In the genomic region with DNA sequence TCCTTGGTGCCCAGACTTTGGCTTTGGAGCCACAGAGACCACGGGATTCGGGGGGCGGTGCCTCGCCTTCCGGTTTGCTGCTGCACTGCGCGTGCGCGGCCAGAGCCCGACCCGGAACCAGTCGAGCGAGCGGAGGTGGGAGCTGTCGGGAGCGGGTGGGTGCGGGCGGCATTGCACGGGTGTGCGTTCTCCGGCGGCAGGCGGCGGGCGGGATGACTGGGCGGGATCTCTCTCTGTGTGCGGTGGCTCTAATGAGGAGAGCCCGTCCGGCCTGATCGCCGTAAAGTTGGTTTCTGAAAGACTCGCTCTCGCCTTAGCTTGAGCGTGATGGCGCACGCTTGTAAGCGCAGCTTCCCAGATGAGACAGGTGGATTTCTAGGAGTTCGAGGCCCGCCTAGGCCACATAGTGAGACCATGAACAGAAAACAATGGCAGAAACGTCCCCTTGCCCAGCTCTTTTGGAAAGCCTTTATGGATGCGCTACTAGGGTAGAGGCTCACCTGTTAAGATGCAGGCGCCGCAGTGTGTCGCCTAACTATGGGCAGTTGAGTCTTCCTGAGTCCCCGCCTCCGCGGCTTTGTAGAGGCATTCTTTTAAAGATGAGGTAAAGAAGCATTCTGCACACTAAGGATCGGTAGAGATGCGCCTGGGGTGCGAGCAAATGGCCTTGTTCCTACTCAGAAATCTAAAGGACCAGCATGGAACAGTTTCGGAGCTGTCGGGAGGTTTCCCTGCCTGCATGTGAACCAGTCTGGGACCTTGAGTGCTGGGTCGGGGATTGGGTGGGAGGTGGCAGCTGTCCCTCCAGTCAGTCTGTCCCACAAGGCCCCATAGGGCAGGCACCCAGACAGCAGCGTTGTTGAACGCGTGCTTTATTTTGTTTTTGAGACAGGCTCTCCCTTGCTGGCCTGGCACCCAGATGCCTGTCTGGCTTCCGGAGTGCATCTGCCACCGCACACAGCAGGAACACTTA, we compare ENCODE assay signal across 8 mouse cellular contexts. TPM values are rescaled to one million over a fixed set of nuclear protein-coding genes. Genes with fewer than 3 reads are reported as not detected.
DNase-seq lines count a peak whose midpoint lies in the region; ATAC-seq and TF ChIP-seq lines count a peak whose summit lies in the region.

A gene (plus strand): TSS at position 108 of the 973 bp plus-strand sequence.

- H3K9ac ChIP-seq in heart, embryonic 11.5 days (ENCODE audit: low read depth, low read length) = peak within 1 kb of the TSS; percentile 80
- H3K9ac ChIP-seq in kidney, embryonic 16.5 days (replicated peaks; ENCODE audit: low read length) = peak within 1 kb of the TSS; percentile 85
- peak within 1 kb of the TSS; percentile 79 for H3K9ac ChIP-seq in liver, adult 2 months (ENCODE audit: low read depth, low read length)

- H3K4me3 ChIP-seq in heart, embryonic 11.5 days (ENCODE audit: low read depth, low read length) = peak within 1 kb of the TSS; percentile 80
- H3K4me3 ChIP-seq in kidney, embryonic 16.5 days (ENCODE audit: low read length) = peak within 1 kb of the TSS; percentile 86
- peak within 1 kb of the TSS; percentile 84 for H3K4me3 ChIP-seq in liver, adult 2 months (ENCODE audit: insufficient read depth, low read depth, low read length)
- H3K4me3 ChIP-seq in myocyte = peak within 1 kb of the TSS; percentile 76

- peaks cover 9% of the 10 kb centered on the region for H3K4me1 ChIP-seq in heart, embryonic 11.5 days (ENCODE audit: control insufficient read depth, insufficient read depth, low read length)
- peaks cover 9% of the 10 kb centered on the region for H3K4me1 ChIP-seq in kidney, embryonic 16.5 days (ENCODE audit: insufficient read depth, low read length)
- peaks cover 5% of the 10 kb centered on the region for H3K4me1 ChIP-seq in liver, adult 2 months (ENCODE audit: control insufficient read depth, insufficient read depth, low read length)

- H3K4me2 ChIP-seq in heart, embryonic 11.5 days = peak within 1 kb of the TSS; percentile 85
- peak within 1 kb of the TSS; percentile 96 for H3K4me2 ChIP-seq in kidney, embryonic 16.5 days (replicated peaks; ENCODE audit: low read depth, low read length)
- H3K4me2 ChIP-seq in myocyte (ENCODE audit: low read depth) = peak within 1 kb of the TSS; percentile 86

- no peaks in the 10 kb centered on the region for H3K9me3 ChIP-seq in heart, embryonic 11.5 days (replicated peaks; ENCODE audit: control insufficient read depth, low read length)
- no peaks in the 10 kb centered on the region for H3K9me3 ChIP-seq in kidney, embryonic 16.5 days (ENCODE audit: low read length)

- no peaks in the 10 kb centered on the region for H3K79me2 ChIP-seq in liver, adult 2 months (ENCODE audit: control insufficient read depth, insufficient read depth, low read length)
- no peaks in the 10 kb centered on the region for H3K79me2 ChIP-seq in myocyte (ENCODE audit: control insufficient read depth, insufficient read depth)

- H3K27me3 ChIP-seq in heart, embryonic 11.5 days (ENCODE audit: control insufficient read depth, insufficient read depth, low read length) = no peaks in the 10 kb centered on the region
- no peaks in the 10 kb centered on the region for H3K27me3 ChIP-seq in kidney, embryonic 16.5 days (ENCODE audit: insufficient read depth, low read length)
- H3K27me3 ChIP-seq in liver, adult 2 months (ENCODE audit: control insufficient read depth, insufficient read depth, low read length) = no peaks in the 10 kb centered on the region
- H3K27me3 ChIP-seq in myocyte (ENCODE audit: control insufficient read depth, insufficient read depth, insufficient read length) = no peaks in the 10 kb centered on the region
- H3K27me3 ChIP-seq in splenic B cell, adult 2 months (ENCODE audit: control insufficient read depth, insufficient read depth, low read length, poor library complexity, severe bottlenecking) = no peaks in the 10 kb centered on the region

- TF ChIP-seq POLR2A in liver, adult 2 months (IDR thresholded peaks at IDR 0.05; ENCODE audit: extremely low read depth, insufficient read depth, low read length) = peak; percentile 87; the same call in 1 of the 2 replicates
- peak; percentile 94 for TF ChIP-seq POLR2A in myocyte (IDR thresholded peaks at IDR 0.05; ENCODE audit: insufficient read length, low read depth)

- no peak for TF ChIP-seq CTCF in liver, adult 2 months (IDR thresholded peaks at IDR 0.05; ENCODE audit: low read depth, low read length)

- H3ac ChIP-seq in myocyte (ENCODE audit: control insufficient read depth, insufficient read length) = peak within 1 kb of the TSS; percentile 22

- DNase-seq in B cell, adult 2 months = peak; percentile 91
- peak; percentile 96 for DNase-seq in brain, adult 2 months (ENCODE audit: low read depth, low spot score)
- DNase-seq in liver, adult 2 months (ENCODE audit: extremely low read depth, low read depth, low spot score) = peak; percentile 72
- peak; percentile 92 for DNase-seq in splenic B cell, adult 2 months (ENCODE audit: low read depth, low spot score)

- peak within 1 kb of the TSS; percentile 73; the same call in 1 of the 2 replicates for H3K27ac ChIP-seq in heart, embryonic 11.5 days (ENCODE audit: low read depth, low read length)
- peak within 1 kb of the TSS; percentile 84 for H3K27ac ChIP-seq in kidney, embryonic 16.5 days (ENCODE audit: low read length)
- H3K27ac ChIP-seq in liver, adult 2 months (replicated peaks; ENCODE audit: insufficient read depth, low read depth, low read length) = peak within 1 kb of the TSS; percentile 67

- H3K36me3 ChIP-seq in heart, embryonic 11.5 days (ENCODE audit: control insufficient read depth, insufficient read depth, low read length) = peaks cover 8% of the 10 kb centered on the region
- H3K36me3 ChIP-seq in kidney, embryonic 16.5 days (ENCODE audit: insufficient read depth, low read length) = peaks cover 8% of the 10 kb centered on the region; the same call in 1 of the 2 replicates
- no peaks in the 10 kb centered on the region; the same call in 1 of the 2 replicates for H3K36me3 ChIP-seq in liver, adult 2 months (ENCODE audit: control insufficient read depth, insufficient read depth, low read length)
- peaks cover 5% of the 10 kb centered on the region for H3K36me3 ChIP-seq in myocyte (ENCODE audit: control insufficient read depth, insufficient read depth)
- H3K36me3 ChIP-seq in splenic B cell, adult 2 months (ENCODE audit: control insufficient read depth, insufficient read depth, low read length, poor library complexity, severe bottlenecking) = 0 out of 2 replicates have a peak, but pooled peaks cover 1% of the 10 kb centered on the region

- ATAC-seq in erythroblast, adult 5-6 weeks (replicated peaks; ENCODE audit: low FRiP score, poor library complexity, severe bottlenecking) = peak; percentile 95
- peak; percentile 90 for ATAC-seq in heart, embryonic 11.5 days (replicated peaks; ENCODE audit: insufficient number of reproducible peaks, low FRiP score, low TSS enrichment)
- ATAC-seq in kidney, embryonic 16.5 days (ENCODE audit: low FRiP score, low TSS enrichment) = peak; percentile 98

- WGBS in heart, embryonic 11.5 days (ENCODE audit: insufficient replicate concordance) = 6% methylated on average over 58 of the region's 58 CpGs
- 4% methylated on average over 55 of the region's 58 CpGs for WGBS in kidney, embryonic 16.5 days
- 5% methylated on average over 58 of the region's 58 CpGs for WGBS in liver, adult 2 months

TF ChIP-seq in myocyte, 11 proteins besides CTCF, POLR2A, EP300 and RAD21:
- TF ChIP-seq E2F4 (IDR thresholded peaks at IDR 0.05; ENCODE audit: insufficient read depth) (no peak), REST (IDR thresholded peaks at IDR 0.05; ENCODE audit: insufficient read depth, insufficient read length) (no peak), POLR2AphosphoS2 (IDR thresholded peaks at IDR 0.05; ENCODE audit: insufficient read length, low read depth) (peak; percentile 95), MAX (IDR thresholded peaks at IDR 0.05; ENCODE audit: low read depth) (no peak), SRF (IDR thresholded peaks at IDR 0.05; ENCODE audit: control insufficient read depth, insufficient read length, low read depth) (no peak), USF1 (IDR thresholded peaks at IDR 0.05; ENCODE audit: low read depth) (no peak), MYOD1 (IDR thresholded peaks at IDR 0.05; ENCODE audit: control insufficient read depth in 1 of 3, insufficient read length in 2 of 3, low read depth in 2 of 3) (no peak), TCF12 (IDR thresholded peaks at IDR 0.05; ENCODE audit: insufficient read depth, poor library complexity, severe bottlenecking) (no peak), MYOG (IDR thresholded peaks at IDR 0.05; ENCODE audit: control insufficient read depth in 1 of 3, insufficient read depth in 1 of 3, insufficient read length in 2 of 3, low read depth in 2 of 3) (peak in 1 of 3 experiments; percentile 38), TCF3 (IDR thresholded peaks at IDR 0.05; ENCODE audit: insufficient read length, low read depth) (no peak), CEBPB (IDR thresholded peaks at IDR 0.05; ENCODE audit: insufficient read depth, poor library complexity, severe bottlenecking) (no peak)

RNA-seq across cellular contexts. Expression of the gene that starts here (rescaled TPM):
- total RNA-seq in erythroblast, adult 5-6 weeks (2015; ENCODE audit: low replicate concordance) = not detected in 2 replicates
- 2.8 and 4.9 TPM in 2 replicates for total RNA-seq in erythroblast, adult 5-6 weeks (2017; ENCODE audit: low replicate concordance)
- polyA plus RNA-seq in heart, embryonic 11.5 days (2014; fragmentation: Nextera tagmentation; extraction: Ambion mirVana) = 24.6 and 27.3 TPM in 2 replicates
- polyA plus RNA-seq in kidney, embryonic 16.5 days (2015; fragmentation: Nextera tagmentation; extraction: Ambion mirVana) = 27.3 and 29.6 TPM in 2 replicates
- total RNA-seq in liver, adult 2 months (2014; rRNA removed) = 19.6 and 22.4 TPM in 2 replicates
- 15.6 and 17.8 TPM in 2 replicates for polyA plus RNA-seq in liver, adult 2 months (2012; rRNA removed)
- polyA plus RNA-seq in myocyte (2012; fragmentation: generic; extraction: Trizol) = 17.2 TPM

Comparison
In these comparisons a context has a peak if more than half of its experiments do, and no peak if none do; other contexts are left out.
1. Peak in every context shown above with its lines: DNase-seq, ATAC-seq, H3K4me3 ChIP-seq and H3K27ac ChIP-seq.